Mouse (Mus musculus) stomach, embryonic 15.5 days (tissue): ENCODE data around the gene Tuba8. TPM values are rescaled to one million over a fixed set of nuclear protein-coding genes. Genes with fewer than 3 reads are reported as not detected.

ENCODE experiments used
- ATAC-seq: fragments of 200-750 bp; cut with Nextera tagmentation; 2 replicates; pipeline ENCODE4 v1.8.0; 2017; ENCODE audit warnings: low read depth, moderate number of reproducible peaks, moderate TSS enrichment; ENCODE audit not compliant: insufficient read depth, low FRiP score
- H3K27ac ChIP-seq: fragments of 300-500 bp; sonication (generic); 2 replicates; pipeline ENCODE4 v1.5.1; 2015; ENCODE audit warnings: mild to moderate bottlenecking, inconsistent platforms
- H3K27me3 ChIP-seq: fragments of 300-500 bp; sonication (generic); replicated peaks from 2 replicates; pipeline ENCODE4 v1.6.1; 2015; ENCODE audit warnings: inconsistent platforms
- H3K36me3 ChIP-seq: fragments of 300-500 bp; sonication (generic); 2 replicates; pipeline ENCODE4 v1.6.1; 2015; ENCODE audit warnings: inconsistent platforms
- H3K4me1 ChIP-seq: fragments of 300-500 bp; sonication (generic); 2 replicates; pipeline ENCODE4 v1.6.1; 2015; ENCODE audit warnings: inconsistent platforms
- H3K4me2 ChIP-seq: fragments of 300-500 bp; sonication (generic); 2 replicates; pipeline ENCODE4 v1.6.1; 2015; ENCODE audit warnings: mild to moderate bottlenecking, inconsistent platforms
- H3K4me3 ChIP-seq: fragments of 300-500 bp; sonication (generic); replicated peaks from 2 replicates; pipeline ENCODE4 v1.5.1; 2015; ENCODE audit warnings: inconsistent platforms
- H3K9ac ChIP-seq: fragments of 300-500 bp; sonication (generic); 2 replicates; pipeline ENCODE4 v1.6.1; 2015; ENCODE audit warnings: inconsistent platforms
- H3K9me3 ChIP-seq: fragments of 300-500 bp; sonication (generic); 2 replicates; pipeline ENCODE4 v1.6.1; 2016; ENCODE audit warnings: inconsistent platforms
- WGBS: fragments of 180-500 bp; shearing (Covaris S2); methylation state at CpG from one replicate; pipeline ENCODE4 v1.1.7; 2015; 5-methylcytosine and 5-hydroxymethylcytosine counted together
- polyA plus RNA-seq: library from polyadenylated mRNA; unstranded; fragments of >200 nt; fragmentation: Nextera tagmentation; extraction: Ambion mirVana; gene quantifications from 2 replicates; pipeline ENCODE4 v1.2.1, GENCODE M21; 2015

The Tuba8 gene
- polyA plus RNA-seq, 1 experiment from 2014 or later, result 1.0 TPM

GRCm38 (mm10) chr6:121220181-121220580 is 9.7 kb downstream of the Tuba8 start:
- ATAC-seq, result no peak
- H3K9ac ChIP-seq, result no peak overlapping the region
- H3K36me3 ChIP-seq, result no peaks in the 10 kb centered on the region
- H3K4me2 ChIP-seq, result no peak overlapping the region
- WGBS, result 88% methylated on average over 10 of the region's 10 CpGs
- H3K4me1 ChIP-seq, result no peaks in the 10 kb centered on the region
- H3K4me3 ChIP-seq, result no peak overlapping the region
- no peaks in the 10 kb centered on the region for H3K9me3 ChIP-seq
- H3K27me3 ChIP-seq, result no peaks in the 10 kb centered on the region
- H3K27ac ChIP-seq, result no peak overlapping the region

DNA sequence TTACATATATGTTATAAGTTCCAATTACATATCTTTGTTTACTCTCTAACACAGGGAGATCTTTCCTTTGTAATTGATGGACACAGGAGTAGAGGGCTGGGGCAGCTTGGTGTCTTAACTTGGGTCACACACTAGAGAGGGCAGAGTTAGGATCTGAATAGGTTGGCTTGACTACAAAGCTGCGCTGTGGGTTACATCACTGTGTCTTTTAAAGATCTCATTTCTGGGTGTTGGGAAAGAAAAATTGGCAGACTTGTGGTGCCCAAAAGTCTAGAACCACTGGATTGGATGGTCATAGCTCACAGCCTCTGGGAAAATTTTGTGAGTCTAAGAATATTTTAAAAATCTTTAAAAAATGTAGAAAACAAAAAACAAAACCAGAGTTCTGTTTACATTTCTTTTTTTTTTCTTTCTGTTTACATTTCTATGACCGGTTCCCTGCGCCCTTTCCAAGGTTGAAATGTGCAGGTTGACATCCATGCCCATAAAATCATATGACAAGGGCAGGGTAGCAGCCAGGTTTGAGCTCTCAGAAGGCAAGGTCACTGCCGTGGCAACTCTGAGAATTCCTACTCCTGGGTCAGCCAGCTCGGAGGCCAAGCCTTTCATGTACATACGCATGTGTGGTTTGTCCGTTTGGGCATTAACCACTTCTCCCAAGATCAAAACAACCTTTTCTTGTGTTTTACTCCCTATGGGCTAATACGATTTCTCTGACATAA is 11.5 kb downstream of the Tuba8 start:
- Histone ChIP-seq H3K4me3 (no peak overlapping the region), H3K9me3 (no peaks in the 10 kb centered on the region)

GRCm38 (mm10) chr6:121223001-121223400 is 12.5 kb downstream of the Tuba8 start:
- H3K9ac ChIP-seq, result no peak overlapping the region
- no peaks in the 10 kb centered on the region for H3K9me3 ChIP-seq
- H3K27me3 ChIP-seq, result no peaks in the 10 kb centered on the region
- no peak overlapping the region for H3K27ac ChIP-seq
- H3K4me3 ChIP-seq, result no peak overlapping the region
- H3K4me2 ChIP-seq, result no peak overlapping the region
- H3K36me3 ChIP-seq, result no peaks in the 10 kb centered on the region
- ATAC-seq, result no peak
- no peaks in the 10 kb centered on the region for H3K4me1 ChIP-seq
- WGBS, result 95% methylated on average over 14 of the region's 14 CpGs

More for the DNA sequence above, 11.5 kb downstream of the Tuba8 start:
- ATAC-seq, result no peak
- WGBS, result 70% methylated on average over 8 of the region's 8 CpGs
- no peaks in the 10 kb centered on the region for H3K4me1 ChIP-seq
- H3K36me3 ChIP-seq, result no peaks in the 10 kb centered on the region
- no peak overlapping the region for H3K4me2 ChIP-seq
- no peak overlapping the region for H3K27ac ChIP-seq
- no peak overlapping the region for H3K9ac ChIP-seq
- no peaks in the 10 kb centered on the region for H3K27me3 ChIP-seq

GRCm38 (mm10) chr6:121224067-121224466 is 13.6 kb downstream of the Tuba8 start:
- WGBS, result 54% methylated on average over 5 of the region's 5 CpGs
- no peaks in the 10 kb centered on the region for H3K36me3 ChIP-seq
- H3K4me1 ChIP-seq, result no peaks in the 10 kb centered on the region
- ATAC-seq, result no peak
- H3K4me2 ChIP-seq, result no peak overlapping the region
- H3K27me3 ChIP-seq, result no peaks in the 10 kb centered on the region
- no peak overlapping the region for H3K9ac ChIP-seq
- no peak overlapping the region for H3K27ac ChIP-seq
- no peaks in the 10 kb centered on the region for H3K9me3 ChIP-seq
- H3K4me3 ChIP-seq, result no peak overlapping the region

GRCm38 (mm10) chr6:121224993-121225392 is 14.5 kb downstream of the Tuba8 start:
- WGBS, result 11% methylated on average over 6 of the region's 6 CpGs
- Histone ChIP-seq H3K4me1 (no peaks in the 10 kb centered on the region), H3K27ac (no peak overlapping the region), H3K9me3 (no peaks in the 10 kb centered on the region), H3K36me3 (no peaks in the 10 kb centered on the region), H3K9ac (no peak overlapping the region), H3K4me3 (no peak overlapping the region), H3K27me3 (no peaks in the 10 kb centered on the region), H3K4me2 (no peak overlapping the region)
- ATAC-seq, result no peak

GRCm38 (mm10) chr6:121226043-121226442 is 15.5 kb downstream of the Tuba8 start:
- ATAC-seq, result no peak
- H3K4me1 ChIP-seq, result no peaks in the 10 kb centered on the region
- no peak overlapping the region for H3K4me2 ChIP-seq
- H3K27ac ChIP-seq, result no peak overlapping the region
- H3K27me3 ChIP-seq, result no peaks in the 10 kb centered on the region
- H3K36me3 ChIP-seq, result no peaks in the 10 kb centered on the region
- H3K4me3 ChIP-seq, result no peak overlapping the region
- H3K9me3 ChIP-seq, result no peaks in the 10 kb centered on the region
- H3K9ac ChIP-seq, result no peak overlapping the region
- WGBS, result 44% methylated on average over 4 of the region's 4 CpGs

GRCm38 (mm10) chr6:121226744-121227143 is 16.2 kb downstream of the Tuba8 start:
- H3K9me3 ChIP-seq, result no peaks in the 10 kb centered on the region
- no peak overlapping the region for H3K9ac ChIP-seq
- H3K4me2 ChIP-seq, result no peak overlapping the region
- no peaks in the 10 kb centered on the region for H3K27me3 ChIP-seq
- no peak for ATAC-seq
- no peaks in the 10 kb centered on the region for H3K4me1 ChIP-seq
- no peaks in the 10 kb centered on the region for H3K36me3 ChIP-seq
- whole genome bisulfite sequencing, result 75% methylated on average over 2 of the region's 2 CpGs
- H3K4me3 ChIP-seq, result no peak overlapping the region
- H3K27ac ChIP-seq, result no peak overlapping the region

DNA sequence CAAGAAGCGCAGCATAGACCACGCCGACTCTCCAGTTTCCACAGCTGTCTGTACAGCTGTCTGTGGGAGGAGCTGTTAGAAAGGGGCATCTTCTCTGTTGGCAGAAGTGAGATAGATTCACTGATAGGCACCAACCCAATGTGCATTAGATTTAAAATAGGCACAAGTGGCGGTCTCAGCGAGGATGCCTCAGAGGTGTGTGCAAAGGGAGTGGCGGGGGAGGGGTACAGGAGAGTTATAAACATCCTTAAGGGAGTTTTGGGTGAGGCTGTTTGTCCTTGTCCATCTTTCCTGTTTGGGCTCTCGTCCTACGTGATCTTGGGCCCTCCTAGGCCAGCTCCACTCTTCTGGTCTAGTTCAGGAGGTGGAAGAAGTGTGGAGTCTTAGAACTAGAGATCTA is 17.9 kb downstream of the Tuba8 start:
- Histone ChIP-seq H3K27me3 (no peaks in the 10 kb centered on the region), H3K4me1 (no peaks in the 10 kb centered on the region), H3K4me3 (no peak overlapping the region), H3K36me3 (no peaks in the 10 kb centered on the region), H3K27ac (no peak overlapping the region), H3K9me3 (no peaks in the 10 kb centered on the region), H3K9ac (no peak overlapping the region), H3K4me2 (no peak overlapping the region)
- WGBS, result 62% methylated on average over 8 of the region's 8 CpGs
- no peak for ATAC-seq

- no peak overlapping the region for H3K9ac ChIP-seq
- H3K9me3 ChIP-seq, result no peaks in the 10 kb centered on the region
- H3K27me3 ChIP-seq, result no peaks in the 10 kb centered on the region
- H3K36me3 ChIP-seq, result no peaks in the 10 kb centered on the region
- no peak overlapping the region for H3K4me3 ChIP-seq
- whole genome bisulfite sequencing, result 54% methylated on average over 1 of the region's 1 CpGs
- no peak overlapping the region for H3K27ac ChIP-seq
- no peak for ATAC-seq
- no peak overlapping the region for H3K4me2 ChIP-seq
- H3K4me1 ChIP-seq, result no peaks in the 10 kb centered on the region
These were observed 22.2 kb downstream of the Tuba8 start for GRCm38 (mm10) chr6:121232652-121233051.

DNA sequence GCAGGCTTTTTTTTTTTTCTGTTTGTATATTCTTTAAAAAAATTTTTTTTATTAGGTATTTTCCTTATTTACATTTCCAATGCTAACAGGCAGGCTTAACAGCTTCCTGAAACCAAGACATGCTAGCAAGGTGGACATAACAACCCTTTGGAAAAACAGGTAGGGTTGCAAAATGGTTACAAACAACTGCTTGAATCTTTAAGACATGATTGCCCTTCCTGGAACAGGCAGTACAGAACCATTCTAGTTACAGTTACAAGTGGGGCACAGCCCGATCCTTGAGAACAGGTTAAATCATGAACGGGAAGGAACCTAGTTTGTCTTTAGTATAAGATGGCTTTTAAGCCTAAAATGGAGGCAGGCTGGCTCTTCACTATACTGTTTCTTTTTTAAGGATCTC is 25.9 kb downstream of the Tuba8 start:
- ATAC-seq, result no peak
- Histone ChIP-seq H3K4me2 (no peak overlapping the region), H3K9ac (no peak overlapping the region), H3K9me3 (no peaks in the 10 kb centered on the region), H3K27me3 (no peaks in the 10 kb centered on the region), H3K4me3 (no peak overlapping the region), H3K4me1 (no peaks in the 10 kb centered on the region), H3K36me3 (no peaks in the 10 kb centered on the region), H3K27ac (no peak overlapping the region)
- 88% methylated on average over 2 of the region's 2 CpGs for WGBS

DNA sequence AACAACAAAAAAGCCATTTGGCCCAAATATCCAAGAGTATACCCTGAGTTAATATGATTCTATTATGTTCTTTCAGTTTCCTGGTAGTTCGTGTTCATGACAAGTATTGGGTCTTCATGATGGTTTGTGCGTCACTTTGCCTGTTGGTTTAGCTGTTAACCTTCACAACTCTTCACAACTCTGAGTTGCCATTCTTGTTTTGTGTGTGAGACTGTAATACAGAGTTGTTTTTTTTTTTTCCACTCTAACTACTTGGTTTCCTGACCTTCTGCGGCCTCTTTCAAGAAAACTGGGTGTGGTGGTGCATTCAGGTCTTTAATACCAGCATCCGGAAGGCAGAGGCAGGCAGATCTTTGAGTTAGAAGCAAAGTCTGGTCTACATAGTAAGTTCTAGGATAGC is 27.7 kb downstream of the Tuba8 start:
- Histone ChIP-seq H3K4me2 (no peak overlapping the region), H3K36me3 (no peaks in the 10 kb centered on the region), H3K4me3 (no peak overlapping the region), H3K27ac (no peak overlapping the region), H3K4me1 (no peaks in the 10 kb centered on the region), H3K9ac (no peak overlapping the region), H3K9me3 (no peaks in the 10 kb centered on the region), H3K27me3 (no peaks in the 10 kb centered on the region)
- 90% methylated on average over 4 of the region's 4 CpGs for WGBS
- no peak for ATAC-seq

GRCm38 (mm10) chr6:121241780-121242179 is 31.3 kb downstream of the Tuba8 start:
- H3K9ac ChIP-seq, result no peak overlapping the region
- H3K4me1 ChIP-seq, result no peaks in the 10 kb centered on the region
- no peak overlapping the region for H3K27ac ChIP-seq
- no peaks in the 10 kb centered on the region for H3K36me3 ChIP-seq
- ATAC-seq, result no peak
- no peaks in the 10 kb centered on the region for H3K27me3 ChIP-seq
- H3K4me2 ChIP-seq, result no peak overlapping the region
- 73% methylated on average over 2 of the region's 2 CpGs for WGBS
- no peaks in the 10 kb centered on the region for H3K9me3 ChIP-seq
- H3K4me3 ChIP-seq, result no peak overlapping the region

GRCm38 (mm10) chr6:121243161-121243560 is 32.7 kb downstream of the Tuba8 start:
- no peak overlapping the region for H3K27ac ChIP-seq
- no peaks in the 10 kb centered on the region for H3K9me3 ChIP-seq
- H3K36me3 ChIP-seq, result no peaks in the 10 kb centered on the region
- H3K4me3 ChIP-seq, result no peak overlapping the region
- WGBS, result 29% methylated on average over 10 of the region's 10 CpGs
- H3K27me3 ChIP-seq, result no peaks in the 10 kb centered on the region
- no peaks in the 10 kb centered on the region for H3K4me1 ChIP-seq
- ATAC-seq, result no peak
- no peak overlapping the region for H3K9ac ChIP-seq
- H3K4me2 ChIP-seq, result no peak overlapping the region
